Mouse (Mus musculus) MEL (cell line): ENCODE data around the gene Rcan1. TPM values are rescaled to one million over a fixed set of nuclear protein-coding genes. Genes with fewer than 3 reads are reported as not detected.

Experiments
- DNase-seq: peaks from one replicate; pipeline ENCODE4 v3.0.0; 2011; ENCODE audit warnings: low read depth, low spot score
- H3K27ac ChIP-seq: 2 replicates; pipeline ENCODE4 v1.5.1; 2012; ENCODE audit warnings: low read depth, mild to moderate bottlenecking, control low read depth, low read length, moderate library complexity; ENCODE audit not compliant: control insufficient read depth
- H3K27me3 ChIP-seq, 2 experiments: fragments of 150-350 bp in 1 of 2; sonication (generic) in 1 of 2; 2 replicates each; pipeline ENCODE4 v1.6.1; 2012; ENCODE audit warnings: low read length in 2 of 2, mild to moderate bottlenecking in 2 of 2, improper control_type of control experiment in 1 of 2, moderate library complexity in 1 of 2; ENCODE audit not compliant: insufficient read depth in 2 of 2, control insufficient read depth in 1 of 2
- H3K36me3 ChIP-seq, 2 experiments: 2 replicates each; pipeline ENCODE4 v1.6.1; 2012 to 2014; ENCODE audit warnings: low read length in 2 of 2, improper control_type of control experiment in 1 of 2, inconsistent platforms in 1 of 2, mild to moderate bottlenecking in 1 of 2; ENCODE audit not compliant: insufficient read depth in 2 of 2, control insufficient read depth in 1 of 2
- H3K4me1 ChIP-seq, 2 experiments: fragments of 150-350 bp in 1 of 2; sonication (generic) in 1 of 2; 2 replicates each; pipeline ENCODE4 v1.6.1; 2012; ENCODE audit warnings: low read length in 2 of 2, improper control_type of control experiment in 1 of 2, mild to moderate bottlenecking in 1 of 2; ENCODE audit not compliant: insufficient read depth in 2 of 2, control insufficient read depth in 1 of 2
- H3K4me3 ChIP-seq, 2 experiments: fragments of 150-350 bp in 1 of 2; sonication (generic) in 1 of 2; 2 replicates each; pipeline ENCODE4 v1.5.1; 2012; ENCODE audit warnings: low read depth in 2 of 2, low read length in 2 of 2, mild to moderate bottlenecking in 2 of 2, moderate library complexity in 2 of 2, control low read depth in 1 of 2, improper control_type of control experiment in 1 of 2; ENCODE audit not compliant: control insufficient read depth in 1 of 2, insufficient read depth in 1 of 2
- H3K79me2 ChIP-seq: 2 replicates; pipeline ENCODE4 v1.6.1; 2012; ENCODE audit warnings: mild to moderate bottlenecking, low read length, moderate library complexity; ENCODE audit not compliant: control insufficient read depth, poor library complexity, insufficient read depth
- H3K9ac ChIP-seq: 2 replicates; pipeline ENCODE4 v1.6.1; 2012; ENCODE audit warnings: low read depth, mild to moderate bottlenecking, control low read depth, low read length, moderate library complexity; ENCODE audit not compliant: control insufficient read depth, poor library complexity, severe bottlenecking
- H3K9me3 ChIP-seq: fragments of 150-350 bp; sonication (generic); replicated peaks from 2 replicates; pipeline ENCODE4 v1.6.1; 2012; ENCODE audit warnings: mild to moderate bottlenecking, low read length, improper control_type of control experiment, moderate library complexity; ENCODE audit not compliant: insufficient read depth
- CHD2 ChIP-seq: IDR thresholded peaks from 2 replicates; pipeline ENCODE4 v1.6.1; 2011; ENCODE audit warnings: low read length, improper control_type of control experiment
- E2F4 ChIP-seq: IDR thresholded peaks from 2 replicates; pipeline ENCODE4 v1.6.1; 2011; ENCODE audit warnings: low read depth, low read length, improper control_type of control experiment, borderline replicate concordance
- ETS1 ChIP-seq: IDR thresholded peaks from 2 replicates; pipeline ENCODE4 v1.6.1; 2012; ENCODE audit warnings: low read depth, mild to moderate bottlenecking, inconsistent platforms, low read length, improper control_type of control experiment, moderate library complexity
- GATA1 ChIP-seq: IDR thresholded peaks from 2 replicates; pipeline ENCODE4 v1.6.1; 2011; ENCODE audit warnings: low read depth, low read length, improper control_type of control experiment
- JUND ChIP-seq: IDR thresholded peaks from 2 replicates; pipeline ENCODE4 v1.6.1; 2011; ENCODE audit warnings: low read depth, mild to moderate bottlenecking, improper control_type of control experiment, low read length
- MAX ChIP-seq: IDR thresholded peaks from 2 replicates; pipeline ENCODE4 v1.6.1; 2011; ENCODE audit warnings: low read length, improper control_type of control experiment
- MEF2A ChIP-seq: IDR thresholded peaks from 2 replicates; pipeline ENCODE4 v1.6.1; 2014; ENCODE audit warnings: low read depth, mild to moderate bottlenecking, inconsistent platforms, low read length, improper control_type of control experiment; ENCODE audit not compliant: poor library complexity, insufficient replicate concordance, severe bottlenecking; ENCODE audit errors: extremely low read depth
- MXI1 ChIP-seq: IDR thresholded peaks from 2 replicates; pipeline ENCODE4 v1.6.1; 2011; ENCODE audit warnings: mild to moderate bottlenecking, low read depth, low read length, improper control_type of control experiment
- MYB ChIP-seq: IDR thresholded peaks from 2 replicates; pipeline ENCODE4 v1.6.1; 2011; ENCODE audit warnings: mild to moderate bottlenecking, low read depth, low read length, improper control_type of control experiment
- NRF1 ChIP-seq: IDR thresholded peaks from 2 replicates; pipeline ENCODE4 v1.6.1; 2014; ENCODE audit warnings: low read depth, mild to moderate bottlenecking, inconsistent platforms, low read length, improper control_type of control experiment, moderate library complexity; ENCODE audit not compliant: poor library complexity, insufficient read depth, severe bottlenecking
- POLR2A ChIP-seq, 2 experiments: IDR thresholded peaks; 2 replicates each; pipeline ENCODE4 v1.6.1; 2011 to 2012; ENCODE audit warnings: low read length in 2 of 2, mild to moderate bottlenecking in 2 of 2, control low read depth in 1 of 2, improper control_type of control experiment in 1 of 2, low read depth in 1 of 2, moderate library complexity in 1 of 2; ENCODE audit not compliant: control insufficient read depth in 1 of 2, insufficient read depth in 1 of 2, poor library complexity in 1 of 2
- POLR2AphosphoS5 ChIP-seq: IDR thresholded peaks from 2 replicates; pipeline ENCODE4 v1.6.1; 2012; ENCODE audit warnings: low read depth, borderline replicate concordance, mild to moderate bottlenecking, inconsistent platforms, low read length, moderate library complexity, mixed read lengths
- RAD21 ChIP-seq: IDR thresholded peaks from 2 replicates; pipeline ENCODE4 v1.6.1; 2011; ENCODE audit warnings: mild to moderate bottlenecking, low read depth, low read length, improper control_type of control experiment
- RCOR1 ChIP-seq: IDR thresholded peaks from 2 replicates; pipeline ENCODE4 v1.6.1; 2012; ENCODE audit warnings: low read depth, mild to moderate bottlenecking, inconsistent platforms, low read length, improper control_type of control experiment
- SIN3A ChIP-seq: IDR thresholded peaks from 2 replicates; pipeline ENCODE4 v1.6.1; 2012; ENCODE audit warnings: low read length, improper control_type of control experiment, inconsistent platforms
- SMC3 ChIP-seq: IDR thresholded peaks from 2 replicates; pipeline ENCODE4 v1.6.1; 2011; ENCODE audit warnings: low read depth, low read length, improper control_type of control experiment
- TAL1 ChIP-seq: IDR thresholded peaks from 2 replicates; pipeline ENCODE4 v1.6.1; 2012; ENCODE audit warnings: mild to moderate bottlenecking, inconsistent platforms, low read length, moderate library complexity, mixed read lengths
- TBP ChIP-seq: IDR thresholded peaks from 2 replicates; pipeline ENCODE4 v1.8.0; 2011; ENCODE audit warnings: low read depth, low read length, improper control_type of control experiment
- USF2 ChIP-seq, 2 experiments: IDR thresholded peaks; 2 replicates each; pipeline ENCODE4 v1.6.1; 2011 to 2012; ENCODE audit warnings: improper control_type of control experiment in 2 of 2, low read length in 2 of 2, borderline replicate concordance in 1 of 2, inconsistent platforms in 1 of 2, low read depth in 1 of 2, mild to moderate bottlenecking in 1 of 2; ENCODE audit not compliant: insufficient read depth in 1 of 2
- ZMIZ1 ChIP-seq: IDR thresholded peaks from 2 replicates; pipeline ENCODE4 v1.6.1; 2012; ENCODE audit warnings: low read depth, mild to moderate bottlenecking, inconsistent platforms, low read length, improper control_type of control experiment, moderate library complexity
- polyA plus RNA-seq, 2 experiments: library from polyadenylated mRNA; stranded (reverse) in 1 of 2; unstranded in 1 of 2; fragments of >175 nt in 1 of 2; fragments of >200 nt in 1 of 2; gene quantifications; 2 replicates each; pipeline versions ENCODE4 v1.2.1 to v1.2.4; 2012; ENCODE audit warnings: low replicate concordance in 2 of 2, low read depth in 1 of 2; ENCODE audit not compliant: insufficient read length in 2 of 2, insufficient read depth in 1 of 2, missing spikeins in 1 of 2
- total RNA-seq: library from RNA; depleted of rRNA; stranded (reverse); fragments of 300-350 nt; gene quantifications from 2 replicates; pipeline ENCODE4 v1.2.3, GENCODE M21; 2012

The Rcan1 gene
- total and polyA plus RNA-seq, 3 experiments: 9.5 to 14.6 TPM; not detected in 1

DNA sequence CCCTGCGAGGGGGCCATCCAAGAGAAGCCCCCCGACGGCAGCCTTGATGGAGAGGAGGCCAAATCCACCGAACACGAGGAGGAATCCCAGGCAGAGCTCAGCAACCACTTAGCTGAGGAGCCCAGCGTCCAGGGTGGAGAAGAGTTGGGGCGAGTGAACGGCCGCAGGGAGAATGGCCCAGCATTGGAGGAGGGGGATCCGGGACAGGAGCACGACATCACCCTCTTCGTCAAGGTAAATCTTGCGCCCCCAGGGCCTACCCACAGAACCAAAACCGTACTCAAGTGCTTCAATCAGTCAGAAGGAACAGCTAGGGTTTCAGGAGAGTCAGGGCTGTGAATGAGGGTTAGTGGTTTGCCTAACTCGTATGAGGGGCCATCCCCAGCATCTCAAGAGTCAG is 28.7 kb upstream of the Rcan1 start:
- Histone ChIP-seq H3K9me3 (no peaks in the 10 kb centered on the region), H3K27me3 (peaks cover 3 to 4% of the 10 kb centered on the region in 2 experiments), H3K36me3 (peaks cover 0 to 2% of the 10 kb centered on the region in 2 experiments; a peak in 2 of 4 replicates), H3K79me2 (no peaks in the 10 kb centered on the region), H3K9ac (no peak overlapping the region), H3K4me1 (peaks cover under 1 to 5% of the 10 kb centered on the region in 2 experiments; a peak in 3 of 4 replicates), H3K27ac (no peak overlapping the region), H3K4me3 (no peak overlapping the region)
- DNase-seq: no peak
- TF ChIP-seq POLR2AphosphoS5 (no peak), SMC3 (no peak), JUND (no peak), E2F4 (no peak), SIN3A (no peak), CHD2 (no peak), MYB (no peak), GATA1 (no peak), RCOR1 (no peak), TBP (no peak), RAD21 (no peak), ZMIZ1 (no peak), MEF2A (no peak), NRF1 (no peak), MXI1 (no peak), MAX (no peak), USF2 (IDR thresholded peaks at IDR 0.05; ENCODE audit: borderline replicate concordance in 1 of 2, insufficient read depth in 1 of 2, low read depth in 1 of 2, low read length in 2 of 2) (no peak), ETS1 (no peak), POLR2A (IDR thresholded peaks at IDR 0.05; ENCODE audit: control insufficient read depth in 1 of 2, insufficient read depth in 1 of 2, low read depth in 1 of 2, low read length in 2 of 2, poor library complexity in 1 of 2) (no peak)

DNA sequence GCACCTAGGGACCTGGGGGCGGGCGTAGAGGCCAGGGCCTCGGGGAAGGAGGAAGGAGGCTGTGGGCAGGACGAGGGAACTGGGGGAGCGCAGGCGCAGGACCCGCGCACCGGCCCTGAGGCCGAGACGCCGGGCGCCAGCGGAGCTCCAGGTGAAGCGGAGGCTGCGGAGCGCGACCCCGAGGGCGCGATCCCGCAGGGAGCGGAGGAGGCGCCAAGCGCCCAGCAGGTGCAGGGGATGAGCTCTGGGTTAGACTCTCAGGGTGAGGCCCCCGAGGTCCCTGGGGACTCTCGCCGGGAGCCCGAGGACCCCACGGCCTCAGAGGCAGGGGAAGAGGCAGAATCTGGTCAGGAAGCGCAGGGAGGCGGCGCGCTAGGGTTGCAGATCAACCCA is 27.9 kb upstream of the Rcan1 start:
- Histone ChIP-seq H3K4me1 (peaks cover 4 to 8% of the 10 kb centered on the region in 2 experiments), H3K27me3 (peaks cover 2 to 3% of the 10 kb centered on the region in 2 experiments; a peak in 3 of 4 replicates), H3K4me3 (no peak overlapping the region), H3K9ac (no peak overlapping the region), H3K9me3 (no peaks in the 10 kb centered on the region), H3K79me2 (no peaks in the 10 kb centered on the region), H3K27ac (no peak overlapping the region), H3K36me3 (peaks cover 0 to 5% of the 10 kb centered on the region in 2 experiments; a peak in 2 of 4 replicates)
- DNase-seq: no peak
- TF ChIP-seq TAL1 (no peak), NRF1 (no peak), MYB (no peak)
